Mouse (Mus musculus): ENCODE data around the gene Abcc8. TPM values are rescaled to one million over a fixed set of nuclear protein-coding genes. Genes with fewer than 3 reads are reported as not detected.

The Abcc8 gene
- polyA plus RNA-seq, 1 experiment from 2014 or later, result 14.1 TPM

DNA sequence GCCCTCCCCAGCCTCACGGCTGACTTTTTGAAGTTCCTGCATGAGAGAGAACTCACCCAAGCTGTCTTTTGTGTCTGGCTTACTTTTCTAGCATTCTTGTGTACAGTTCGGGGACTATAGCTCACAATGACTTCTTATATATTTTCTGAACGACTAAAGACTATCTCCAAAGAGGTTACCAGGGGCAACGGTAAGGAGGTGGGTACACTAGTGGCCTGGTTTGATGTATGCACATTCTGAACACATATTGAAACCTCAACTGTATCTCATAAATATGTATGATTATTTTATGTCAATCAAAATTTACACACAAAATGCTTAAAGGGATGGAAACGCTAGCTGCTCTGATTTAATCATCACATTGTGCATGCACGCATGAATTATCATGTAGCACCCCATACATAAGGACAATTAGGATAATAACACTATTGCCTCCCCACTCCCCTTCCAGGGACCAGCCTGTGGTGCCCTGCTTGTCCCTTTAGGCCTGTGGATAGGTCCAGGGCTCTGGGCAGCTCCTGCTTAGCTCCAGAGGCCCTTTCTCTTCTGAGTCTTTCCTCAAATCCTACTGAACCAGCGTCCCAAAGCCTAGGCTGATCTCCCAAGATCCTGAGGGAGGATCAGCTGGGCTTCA is 33.0 kb downstream of the Abcc8 start:
- Histone ChIP-seq H3K27ac (ENCODE audit: low read depth, low read length) (peak overlapping the region; percentile 76), H3K4me1 (ENCODE audit: control insufficient read depth, insufficient read depth, low read length) (no peaks in the 10 kb centered on the region), H3K9ac (ENCODE audit: low read length) (no peak overlapping the region), H3K4me3 (ENCODE audit: low read depth, low read length) (no peak overlapping the region), H3K9me3 (replicated peaks; ENCODE audit: control insufficient read depth, low read length) (no peaks in the 10 kb centered on the region), H3K27me3 (replicated peaks; ENCODE audit: control insufficient read depth, insufficient read depth, low read length) (no peaks in the 10 kb centered on the region), H3K36me3 (ENCODE audit: control insufficient read depth, insufficient read depth, low read length) (no peaks in the 10 kb centered on the region), H3K4me2 (ENCODE audit: low read length) (no peak overlapping the region)
- ATAC-seq (peak; percentile 77; the same call in 1 of the 2 replicates), DNase-seq (ENCODE audit: low spot score) (no peak)
- WGBS, result 43% methylated on average over 7 of the region's 7 CpGs

DNA sequence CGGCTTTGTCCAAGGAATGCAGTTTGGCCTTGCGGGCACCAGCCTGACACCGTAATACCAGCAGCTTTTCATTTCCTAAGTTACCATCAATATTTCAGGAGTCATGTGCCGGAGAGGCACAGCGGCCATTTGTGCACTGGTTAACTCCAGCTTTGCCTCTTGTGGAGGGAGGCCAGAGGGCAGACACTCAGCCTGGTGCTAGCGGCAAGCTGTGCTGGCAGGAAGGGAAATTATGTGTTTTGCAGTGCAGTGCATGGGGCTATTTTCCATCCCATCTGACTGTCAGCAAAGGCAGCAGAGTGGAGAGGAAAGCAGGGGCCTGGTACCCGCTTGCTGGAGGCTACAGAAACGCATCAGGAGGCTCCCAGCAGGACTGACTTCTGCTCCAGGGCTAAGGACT is 35.8 kb downstream of the Abcc8 start:
- DNase-seq (ENCODE audit: low spot score) (no peak), ATAC-seq (no peak)
- Histone ChIP-seq H3K4me1 (ENCODE audit: control insufficient read depth, insufficient read depth, low read length) (no peaks in the 10 kb centered on the region), H3K27ac (ENCODE audit: low read depth, low read length) (no peak overlapping the region; the same call in 1 of the 2 replicates), H3K27me3 (replicated peaks; ENCODE audit: control insufficient read depth, insufficient read depth, low read length) (no peaks in the 10 kb centered on the region), H3K9me3 (replicated peaks; ENCODE audit: control insufficient read depth, low read length) (no peaks in the 10 kb centered on the region), H3K36me3 (ENCODE audit: control insufficient read depth, insufficient read depth, low read length) (no peaks in the 10 kb centered on the region), H3K4me2 (ENCODE audit: low read length) (no peak overlapping the region), H3K9ac (ENCODE audit: low read length) (no peak overlapping the region), H3K4me3 (ENCODE audit: low read depth, low read length) (no peak overlapping the region)
- 78% methylated on average over 8 of the region's 8 CpGs for WGBS

DNA sequence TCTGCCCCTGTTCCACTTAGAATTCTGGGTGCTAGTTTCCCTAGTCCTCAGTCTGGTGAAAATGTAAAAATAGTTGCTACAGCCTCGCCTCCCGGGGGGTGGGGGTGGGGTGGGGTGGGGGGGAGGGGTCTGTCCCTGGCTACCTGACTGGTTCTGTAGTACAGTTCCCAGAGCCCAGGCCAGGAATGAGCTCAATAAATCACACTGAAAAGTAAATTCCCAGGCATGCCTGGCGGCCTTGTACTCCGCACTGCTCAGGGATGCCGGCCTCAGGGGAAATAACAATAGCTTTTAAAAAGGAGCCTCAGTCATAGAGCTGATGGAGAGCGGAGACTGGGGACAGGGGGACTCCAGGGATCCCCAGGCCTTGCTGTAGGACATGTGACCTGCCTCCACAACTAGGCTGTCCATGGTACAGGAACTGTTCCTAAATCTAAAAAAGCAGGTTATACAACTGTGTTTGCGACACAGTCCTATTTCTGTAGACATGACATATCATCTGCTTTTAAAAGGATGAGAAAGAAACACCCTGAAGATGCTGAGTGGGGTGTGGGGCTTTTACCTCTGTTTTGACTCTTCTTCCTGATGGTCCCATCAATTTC is 41.4 kb downstream of the Abcc8 start:
- 33% methylated on average over 7 of the region's 7 CpGs for WGBS

GRCm38 (mm10) chr7:46133858-46134257 is 46.0 kb downstream of the Abcc8 start:
- no peak for ATAC-seq
- WGBS, result 26% methylated on average over 7 of the region's 7 CpGs
- no peak for DNase-seq (ENCODE audit: low spot score)
- Histone ChIP-seq H3K4me1 (ENCODE audit: control insufficient read depth, insufficient read depth, low read length) (peaks cover 11% of the 10 kb centered on the region), H3K9ac (ENCODE audit: low read length) (no peak overlapping the region), H3K4me2 (ENCODE audit: low read length) (no peak overlapping the region), H3K4me3 (ENCODE audit: low read depth, low read length) (no peak overlapping the region), H3K36me3 (ENCODE audit: control insufficient read depth, insufficient read depth, low read length) (no peaks in the 10 kb centered on the region), H3K27ac (ENCODE audit: low read depth, low read length) (no peak overlapping the region), H3K27me3 (replicated peaks; ENCODE audit: control insufficient read depth, insufficient read depth, low read length) (no peaks in the 10 kb centered on the region), H3K9me3 (replicated peaks; ENCODE audit: control insufficient read depth, low read length) (no peaks in the 10 kb centered on the region)

More for the DNA sequence above, 41.4 kb downstream of the Abcc8 start:
- Histone ChIP-seq H3K4me3 (ENCODE audit: low read depth, low read length) (no peak overlapping the region), H3K9me3 (replicated peaks; ENCODE audit: control insufficient read depth, low read length) (no peaks in the 10 kb centered on the region), H3K27me3 (replicated peaks; ENCODE audit: control insufficient read depth, insufficient read depth, low read length) (no peaks in the 10 kb centered on the region), H3K9ac (ENCODE audit: low read length) (no peak overlapping the region), H3K36me3 (ENCODE audit: control insufficient read depth, insufficient read depth, low read length) (no peaks in the 10 kb centered on the region), H3K4me2 (ENCODE audit: low read length) (no peak overlapping the region), H3K4me1 (ENCODE audit: control insufficient read depth, insufficient read depth, low read length) (peaks cover 4% of the 10 kb centered on the region; the same call in 1 of the 2 replicates), H3K27ac (ENCODE audit: low read depth, low read length) (no peak overlapping the region)
- DNase-seq (ENCODE audit: low spot score) (no peak), ATAC-seq (no peak)

- 91% methylated on average over 12 of the region's 12 CpGs for WGBS
- Histone ChIP-seq H3K27me3 (replicated peaks; ENCODE audit: control insufficient read depth, insufficient read depth, low read length) (no peaks in the 10 kb centered on the region), H3K9ac (ENCODE audit: low read length) (no peak overlapping the region), H3K4me2 (ENCODE audit: low read length) (no peak overlapping the region), H3K9me3 (replicated peaks; ENCODE audit: control insufficient read depth, low read length) (no peaks in the 10 kb centered on the region), H3K4me1 (ENCODE audit: control insufficient read depth, insufficient read depth, low read length) (peaks cover 14% of the 10 kb centered on the region), H3K27ac (ENCODE audit: low read depth, low read length) (peak overlapping the region; percentile 33; the same call in 1 of the 2 replicates), H3K4me3 (ENCODE audit: low read depth, low read length) (no peak overlapping the region), H3K36me3 (ENCODE audit: control insufficient read depth, insufficient read depth, low read length) (no peaks in the 10 kb centered on the region)
- DNase-seq (ENCODE audit: low spot score) (no peak), ATAC-seq (no peak)
Measured at GRCm38 (mm10) chr7:46132229-46132628, 47.6 kb downstream of the Abcc8 start.

- peak overlapping the region; percentile 33; the same call in 1 of the 2 replicates for H3K27ac ChIP-seq (ENCODE audit: low read depth, low read length)
Measured at GRCm38 (mm10) chr7:46131806-46132205, 48.0 kb downstream of the Abcc8 start.

DNA sequence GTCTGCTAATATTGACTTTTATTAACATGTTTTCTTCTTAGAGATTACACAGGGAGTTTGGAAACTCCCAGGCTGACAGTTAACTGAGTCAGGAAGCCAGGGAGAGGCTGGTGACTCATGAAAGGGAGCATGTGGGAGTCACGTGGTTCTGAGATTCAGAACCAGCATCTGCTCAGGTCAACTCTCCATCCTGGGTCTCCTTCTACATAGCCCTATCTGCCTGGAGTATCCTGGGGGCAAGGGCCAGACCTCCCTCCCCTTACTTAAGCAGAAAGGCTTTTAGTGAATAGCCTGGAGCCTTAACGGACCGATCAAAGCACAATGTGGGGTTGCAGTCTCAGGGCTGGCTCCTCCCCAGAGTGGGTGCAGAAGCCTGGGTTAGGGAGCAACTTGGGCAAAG is 48.6 kb downstream of the Abcc8 start:
- H3K4me1 ChIP-seq (ENCODE audit: control insufficient read depth, insufficient read depth, low read length), result peaks cover 14% of the 10 kb centered on the region
- no peak overlapping the region for H3K4me3 ChIP-seq (ENCODE audit: low read depth, low read length)
- no peak overlapping the region for H3K4me2 ChIP-seq (ENCODE audit: low read length)
- WGBS, result 9% methylated on average over 3 of the region's 3 CpGs
- H3K9me3 ChIP-seq (replicated peaks; ENCODE audit: control insufficient read depth, low read length), result no peaks in the 10 kb centered on the region
- no peak overlapping the region; the same call in 1 of the 2 replicates for H3K9ac ChIP-seq (ENCODE audit: low read length)
- H3K36me3 ChIP-seq (ENCODE audit: control insufficient read depth, insufficient read depth, low read length), result no peaks in the 10 kb centered on the region
- no peak for DNase-seq (ENCODE audit: low spot score)
- H3K27me3 ChIP-seq (replicated peaks; ENCODE audit: control insufficient read depth, insufficient read depth, low read length), result no peaks in the 10 kb centered on the region
- no peak for ATAC-seq
- H3K27ac ChIP-seq (ENCODE audit: low read depth, low read length), result no peak overlapping the region

More at GRCm38 (mm10) chr7:46131806-46132205, 48.0 kb downstream of the Abcc8 start:
- 63% methylated on average over 8 of the region's 8 CpGs for WGBS
- no peaks in the 10 kb centered on the region for H3K27me3 ChIP-seq (replicated peaks; ENCODE audit: control insufficient read depth, insufficient read depth, low read length)
- no peak overlapping the region; the same call in 1 of the 2 replicates for H3K9ac ChIP-seq (ENCODE audit: low read length)
- H3K4me1 ChIP-seq (ENCODE audit: control insufficient read depth, insufficient read depth, low read length), result peaks cover 14% of the 10 kb centered on the region
- DNase-seq (ENCODE audit: low spot score), result no peak
- no peaks in the 10 kb centered on the region for H3K36me3 ChIP-seq (ENCODE audit: control insufficient read depth, insufficient read depth, low read length)
- no peak overlapping the region for H3K4me2 ChIP-seq (ENCODE audit: low read length)
- no peak overlapping the region for H3K4me3 ChIP-seq (ENCODE audit: low read depth, low read length)
- H3K9me3 ChIP-seq (replicated peaks; ENCODE audit: control insufficient read depth, low read length), result no peaks in the 10 kb centered on the region
- ATAC-seq, result no peak

- H3K4me1 ChIP-seq (ENCODE audit: control insufficient read depth, insufficient read depth, low read length), result peaks cover 14% of the 10 kb centered on the region
- 69% methylated on average over 7 of the region's 7 CpGs for WGBS
- no peak overlapping the region for H3K9ac ChIP-seq (ENCODE audit: low read length)
- ATAC-seq (no peak), DNase-seq (ENCODE audit: low spot score) (no peak)
- no peaks in the 10 kb centered on the region for H3K27me3 ChIP-seq (replicated peaks; ENCODE audit: control insufficient read depth, insufficient read depth, low read length)
- no peaks in the 10 kb centered on the region for H3K9me3 ChIP-seq (replicated peaks; ENCODE audit: control insufficient read depth, low read length)
- H3K27ac ChIP-seq (ENCODE audit: low read depth, low read length), result no peak overlapping the region
- H3K4me3 ChIP-seq (ENCODE audit: low read depth, low read length), result no peak overlapping the region
- no peaks in the 10 kb centered on the region for H3K36me3 ChIP-seq (ENCODE audit: control insufficient read depth, insufficient read depth, low read length)
- H3K4me2 ChIP-seq (ENCODE audit: low read length), result no peak overlapping the region
Measured at GRCm38 (mm10) chr7:46130723-46131122, 49.1 kb downstream of the Abcc8 start.

All from forebrain, embryonic 14.5 days (tissue).